Mouse (Mus musculus) erythroblast, embryonic 14.5 days (primary cell): ENCODE data around the gene Rspo4.

ENCODE experiments used
- GATA1 ChIP-seq: IDR thresholded peaks from 2 replicates; pipeline ENCODE4 v1.6.1; 2012; ENCODE audit warnings: low read length, inconsistent platforms, mixed read lengths
- TAL1 ChIP-seq: IDR thresholded peaks from 3 replicates; pipeline ENCODE4 v1.6.1; 2012; ENCODE audit warnings: low read length, inconsistent platforms, mixed read lengths

- no peak for TF ChIP-seq TAL1
- no peak for TF ChIP-seq GATA1
Observed at GRCm38 (mm10) chr2:151903933-151904332, 61.2 kb downstream of the Rspo4 start.
